Mouse (Mus musculus) kidney, embryonic 14.5 days (tissue): ENCODE results near the gene Apoa4. TPM values are rescaled to one million over a fixed set of nuclear protein-coding genes. Genes with fewer than 3 reads are reported as not detected.

ENCODE experiments used
- ATAC-seq: fragments of 200-750 bp; cut with Nextera tagmentation; 2 replicates; pipeline ENCODE4 v1.8.0; 2017; ENCODE audit warnings: moderate number of reproducible peaks, mild to moderate bottlenecking, moderate TSS enrichment, moderate library complexity; ENCODE audit not compliant: low FRiP score, low TSS enrichment
- H3K27ac ChIP-seq: fragments of 300-500 bp; sonication (generic); 2 replicates; pipeline ENCODE4 v1.5.1; 2014; ENCODE audit warnings: low read depth, mild to moderate bottlenecking, low read length, moderate library complexity, mixed read lengths
- H3K27me3 ChIP-seq: fragments of 300-500 bp; sonication (generic); 2 replicates; pipeline ENCODE4 v1.6.1; 2014; ENCODE audit warnings: mild to moderate bottlenecking, low read length; ENCODE audit not compliant: control insufficient read depth, insufficient read depth
- H3K36me3 ChIP-seq: fragments of 300-500 bp; sonication (generic); 2 replicates; pipeline ENCODE4 v1.6.1; 2014; ENCODE audit warnings: low read length, mixed read lengths; ENCODE audit not compliant: control insufficient read depth, insufficient read depth
- H3K4me1 ChIP-seq: fragments of 300-500 bp; sonication (generic); 2 replicates; pipeline ENCODE4 v1.6.1; 2014; ENCODE audit warnings: low read length, mixed read lengths; ENCODE audit not compliant: control insufficient read depth, insufficient read depth
- H3K4me2 ChIP-seq: fragments of 300-500 bp; sonication (generic); replicated peaks from 2 replicates; pipeline ENCODE4 v1.6.1; 2014; ENCODE audit warnings: low read depth, mild to moderate bottlenecking, low read length
- H3K4me3 ChIP-seq: fragments of 300-500 bp; sonication (generic); 2 replicates; pipeline ENCODE4 v1.5.1; 2014; ENCODE audit warnings: mild to moderate bottlenecking, low read length
- H3K9ac ChIP-seq: fragments of 300-500 bp; sonication (generic); 2 replicates; pipeline ENCODE4 v1.6.1; 2014; ENCODE audit warnings: low read depth, mild to moderate bottlenecking, low read length, moderate library complexity
- H3K9me3 ChIP-seq: fragments of 300-500 bp; sonication (generic); 2 replicates; pipeline ENCODE4 v1.6.1; 2016; ENCODE audit warnings: low read length; ENCODE audit not compliant: control insufficient read depth
- WGBS: fragments of 180-500 bp; shearing (Covaris S2); extraction: QIAGEN DNeasy Blood & Tissue Kit; methylation state at CpG from one replicate; pipeline ENCODE4 v1.1.7; 2014; 5-methylcytosine and 5-hydroxymethylcytosine counted together
- polyA plus RNA-seq: library from polyadenylated mRNA; unstranded; fragments of >200 nt; fragmentation: Nextera tagmentation; extraction: Ambion mirVana; gene quantifications from 2 replicates; pipeline ENCODE4 v1.2.1, GENCODE M21; 2014

Apoa4 gene
- polyA plus RNA-seq, 1 experiment from 2014 or later, result not detected

DNA sequence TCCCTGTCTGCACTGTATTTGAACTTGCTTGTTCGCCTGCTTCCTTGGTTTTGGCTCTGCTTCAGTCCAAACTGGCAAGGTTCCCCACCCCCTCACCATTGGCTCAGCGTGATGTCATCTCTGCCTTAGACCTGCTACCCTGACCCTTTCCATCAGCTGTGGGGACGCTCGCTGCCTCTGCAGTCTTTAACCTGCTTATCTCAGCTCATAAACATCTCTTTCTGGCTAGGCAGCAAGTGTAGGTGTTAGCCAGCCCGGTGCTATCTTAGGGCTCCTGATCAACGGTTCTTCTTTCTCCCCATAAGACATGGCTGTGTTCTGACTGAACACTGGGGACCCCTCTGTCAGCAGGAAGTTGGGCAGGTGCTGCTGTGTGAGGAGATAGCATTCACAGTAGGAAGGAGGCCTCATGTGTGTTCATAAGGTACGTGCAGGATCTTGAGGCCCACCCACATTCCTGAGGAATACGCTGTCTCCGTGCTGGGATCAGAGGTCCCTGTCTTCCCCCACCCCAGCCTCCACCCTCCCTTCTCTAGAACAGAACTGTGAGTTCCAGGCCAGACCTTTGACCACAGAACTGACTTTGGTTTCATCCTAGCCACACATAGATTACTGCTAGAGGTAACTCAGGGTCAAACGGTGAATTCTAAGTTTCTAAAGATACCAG is 33.5 kb upstream of the Apoa4 start:
- H3K4me1 ChIP-seq, result no peaks in the 10 kb centered on the region
- H3K4me3 ChIP-seq, result no peak overlapping the region
- no peaks in the 10 kb centered on the region for H3K9me3 ChIP-seq
- H3K27me3 ChIP-seq, result no peaks in the 10 kb centered on the region
- no peak overlapping the region for H3K4me2 ChIP-seq
- WGBS, result 63% methylated on average over 10 of the region's 10 CpGs
- H3K9ac ChIP-seq, result no peak overlapping the region
- ATAC-seq, result no peak
- H3K27ac ChIP-seq, result no peak overlapping the region
- H3K36me3 ChIP-seq, result peaks cover 53% of the 10 kb centered on the region

DNA sequence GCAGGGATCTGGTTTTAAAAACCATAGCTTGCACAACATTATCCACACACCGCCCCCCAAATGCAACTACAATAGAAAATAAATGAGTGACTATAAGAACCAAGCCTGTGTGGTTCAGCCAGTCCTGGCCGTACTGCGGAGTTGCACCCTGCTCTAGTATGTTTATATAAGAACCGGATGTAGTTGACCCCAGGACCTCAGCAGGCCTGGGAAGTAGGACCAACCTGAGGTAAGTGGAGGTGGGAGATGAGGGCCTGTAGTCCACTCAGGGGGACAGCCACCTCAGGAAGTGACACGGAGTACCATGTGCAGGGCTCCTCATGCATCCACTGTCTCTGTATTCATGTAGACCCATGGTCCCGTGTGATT is 33.0 kb upstream of the Apoa4 start:
- Histone ChIP-seq H3K4me3 (no peak overlapping the region), H3K9me3 (no peaks in the 10 kb centered on the region), H3K36me3 (peaks cover 55% of the 10 kb centered on the region), H3K27ac (no peak overlapping the region), H3K9ac (no peak overlapping the region), H3K4me2 (no peak overlapping the region), H3K4me1 (no peaks in the 10 kb centered on the region), H3K27me3 (no peaks in the 10 kb centered on the region)
- no peak for ATAC-seq
- WGBS, result 58% methylated on average over 6 of the region's 6 CpGs

DNA sequence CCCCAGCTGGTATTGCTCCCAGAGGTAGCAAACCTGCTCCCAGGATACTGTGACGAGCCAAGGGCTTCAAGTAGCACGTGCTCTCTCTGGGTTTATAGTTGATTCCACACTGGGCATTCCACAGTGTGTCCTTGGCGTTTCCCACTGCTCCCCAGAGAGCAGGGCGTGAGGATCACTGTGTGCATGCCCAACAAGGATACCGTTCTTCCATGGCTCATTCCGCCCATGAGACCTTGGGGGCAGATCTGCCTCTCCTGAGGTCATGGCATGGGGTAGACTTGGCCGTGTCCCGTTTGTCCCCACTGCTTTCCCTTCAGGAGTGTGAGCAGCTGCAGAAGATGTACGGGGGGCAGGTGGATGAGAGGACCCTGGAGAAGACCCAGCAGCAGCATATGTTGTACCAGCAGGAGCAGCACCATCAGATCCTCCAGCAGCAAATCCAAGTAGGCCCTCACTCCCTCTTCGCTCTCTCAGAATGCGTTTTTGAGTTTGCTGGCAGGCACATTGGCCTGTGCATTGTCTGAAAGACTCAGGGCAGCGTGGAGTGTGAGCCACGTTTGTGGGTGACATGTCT is 32.0 kb upstream of the Apoa4 start:
- Histone ChIP-seq H3K27ac (no peak overlapping the region), H3K27me3 (no peaks in the 10 kb centered on the region), H3K4me3 (no peak overlapping the region), H3K36me3 (peaks cover 63% of the 10 kb centered on the region), H3K4me1 (no peaks in the 10 kb centered on the region), H3K4me2 (no peak overlapping the region), H3K9ac (no peak overlapping the region), H3K9me3 (no peaks in the 10 kb centered on the region)
- ATAC-seq, result no peak
- 89% methylated on average over 13 of the region's 13 CpGs for WGBS

GRCm38 (mm10) chr9:46210473-46210872 is 30.0 kb upstream of the Apoa4 start:
- Histone ChIP-seq H3K9me3 (no peaks in the 10 kb centered on the region), H3K36me3 (peaks cover 58% of the 10 kb centered on the region), H3K4me1 (no peaks in the 10 kb centered on the region), H3K27me3 (no peaks in the 10 kb centered on the region), H3K4me3 (no peak overlapping the region), H3K27ac (no peak overlapping the region), H3K9ac (no peak overlapping the region), H3K4me2 (no peak overlapping the region)
- WGBS, result 93% methylated on average over 12 of the region's 12 CpGs
- no peak for ATAC-seq

DNA sequence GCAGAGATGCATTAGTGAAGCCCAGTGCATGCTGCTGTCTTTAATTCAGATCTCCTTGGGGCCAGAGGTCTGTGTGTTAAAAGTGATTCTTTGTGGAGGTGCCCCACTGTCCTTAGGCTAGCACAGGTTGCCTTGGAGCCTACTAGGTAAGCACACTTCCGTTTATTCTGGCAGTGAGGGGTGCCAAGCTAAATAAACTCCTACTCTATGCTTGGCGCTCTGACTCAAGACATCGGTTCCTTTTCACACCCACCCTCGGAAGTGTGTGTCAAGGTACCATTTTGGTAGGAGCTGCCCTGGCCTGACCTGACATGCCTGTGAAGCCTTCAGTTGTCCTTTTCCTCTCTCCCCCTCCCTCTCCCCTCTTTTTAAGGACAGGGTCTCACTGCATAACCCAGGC is 26.2 kb upstream of the Apoa4 start:
- Histone ChIP-seq H3K4me2 (no peak overlapping the region), H3K27ac (no peak overlapping the region), H3K4me1 (no peaks in the 10 kb centered on the region), H3K27me3 (no peaks in the 10 kb centered on the region), H3K4me3 (no peak overlapping the region), H3K9ac (no peak overlapping the region), H3K9me3 (no peaks in the 10 kb centered on the region), H3K36me3 (peaks cover 47% of the 10 kb centered on the region)
- ATAC-seq, result no peak
- WGBS, result 74% methylated on average over 4 of the region's 4 CpGs

DNA sequence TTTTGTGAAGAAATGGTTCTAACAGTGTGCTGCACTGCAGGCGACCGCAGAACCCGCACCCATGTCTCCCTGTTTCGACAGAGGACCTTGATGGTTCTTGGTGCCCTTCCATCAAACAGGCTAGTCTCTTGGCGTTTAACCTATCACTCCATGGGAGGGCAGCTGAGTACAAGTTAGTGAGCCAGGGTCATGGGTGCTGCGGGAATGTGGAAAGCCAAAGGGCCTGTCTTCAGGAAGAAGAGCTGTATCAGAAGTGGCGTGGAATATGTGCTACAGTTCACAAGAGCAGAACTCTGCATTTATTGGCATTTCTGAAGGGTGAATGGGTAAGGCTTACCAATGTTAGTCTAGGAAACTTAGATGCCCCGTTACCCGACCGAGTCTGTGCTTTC is 25.6 kb upstream of the Apoa4 start:
- H3K4me3 ChIP-seq, result no peak overlapping the region
- no peak overlapping the region for H3K27ac ChIP-seq
- H3K9ac ChIP-seq, result no peak overlapping the region
- peaks cover 51% of the 10 kb centered on the region for H3K36me3 ChIP-seq
- 94% methylated on average over 10 of the region's 10 CpGs for WGBS
- H3K4me2 ChIP-seq, result no peak overlapping the region
- H3K9me3 ChIP-seq, result no peaks in the 10 kb centered on the region
- H3K4me1 ChIP-seq, result 0 out of 2 replicates have a peak, but pooled peaks cover 2% of the 10 kb centered on the region
- ATAC-seq, result no peak
- no peaks in the 10 kb centered on the region for H3K27me3 ChIP-seq

GRCm38 (mm10) chr9:46215338-46216322 is 24.9 kb upstream of the Apoa4 start:
- Histone ChIP-seq H3K27me3 (no peaks in the 10 kb centered on the region), H3K4me1 (0 out of 2 replicates have a peak, but pooled peaks cover 3% of the 10 kb centered on the region), H3K36me3 (peaks cover 49% of the 10 kb centered on the region), H3K4me3 (no peak overlapping the region), H3K9ac (no peak overlapping the region), H3K4me2 (no peak overlapping the region), H3K9me3 (no peaks in the 10 kb centered on the region), H3K27ac (no peak overlapping the region)
- WGBS, result 85% methylated on average over 11 of the region's 11 CpGs
- ATAC-seq, result no peak

- Histone ChIP-seq H3K4me1 (0 out of 2 replicates have a peak, but pooled peaks cover 3% of the 10 kb centered on the region), H3K36me3 (peaks cover 49% of the 10 kb centered on the region; the same call in 1 of the 2 replicates), H3K9ac (no peak overlapping the region), H3K27me3 (no peaks in the 10 kb centered on the region), H3K27ac (no peak overlapping the region), H3K4me3 (no peak overlapping the region), H3K4me2 (no peak overlapping the region), H3K9me3 (no peaks in the 10 kb centered on the region)
- WGBS, result 89% methylated on average over 13 of the region's 13 CpGs
- no peak for ATAC-seq
These were observed 23.6 kb upstream of the Apoa4 start for GRCm38 (mm10) chr9:46216744-46217470.
